13 mouse cellular contexts compared by ENCODE assay signal in the genomic region with DNA sequence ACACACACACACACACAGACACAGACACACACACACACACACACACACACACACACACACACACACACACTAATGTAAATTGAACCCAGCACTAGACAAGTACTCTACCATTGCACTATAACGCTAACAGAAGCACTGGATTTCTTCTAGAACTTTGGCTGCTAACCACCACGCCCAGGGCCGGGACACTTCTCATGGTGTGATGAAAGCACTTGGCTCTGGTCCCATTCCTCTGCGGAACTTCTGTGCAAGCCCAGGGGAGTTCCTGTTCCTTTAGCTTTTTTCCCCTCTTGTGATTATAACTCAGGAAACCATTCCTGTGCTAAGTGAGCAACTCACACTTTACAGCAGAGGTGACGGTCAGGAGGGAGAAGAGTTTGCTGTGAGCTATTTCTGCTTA. TPM values are rescaled to one million over a fixed set of nuclear protein-coding genes. Genes with fewer than 3 reads are reported as not detected.
DNase-seq lines count a peak whose midpoint lies in the region; ATAC-seq and TF ChIP-seq lines count a peak whose summit lies in the region.
"Had no signal": no experiment of that assay in that cellular context is flagged by ENCODE, and none has a peak within 500 bp of the region (broad histone marks: within the 10 kb centered on the region; RNA-seq: fewer than 3 reads in every experiment).

No protein-coding gene starts in this region.

- no peak for ATAC-seq in embryonic facial prominence, embryonic 14.5 days (ENCODE audit: low read depth)

- no peaks in the 10 kb centered on the region for H3K9me3 ChIP-seq in embryonic facial prominence, embryonic 14.5 days (ENCODE audit: control insufficient read depth, low read length)
- no peaks in the 10 kb centered on the region for H3K9me3 ChIP-seq in embryonic facial prominence, embryonic 10.5 days
- H3K9me3 ChIP-seq: heart, embryonic 15.5 days; limb, embryonic 13.5 days; neural tube, embryonic 12.5 days had no signal

- H3K9ac ChIP-seq in embryonic facial prominence, embryonic 14.5 days (ENCODE audit: low read depth, low read length), result no peak overlapping the region
- H3K9ac ChIP-seq: heart, embryonic 15.5 days; limb, embryonic 13.5 days; neural tube, embryonic 12.5 days had no signal

- TF ChIP-seq POLR2A in lung, adult 2 months (IDR thresholded peaks at IDR 0.05; ENCODE audit: borderline replicate concordance, extremely low read depth, low read depth, low read length), result no peak

- H3K36me3 ChIP-seq in embryonic facial prominence, embryonic 14.5 days (ENCODE audit: control insufficient read depth, insufficient read depth, low read length), result no peaks in the 10 kb centered on the region
- H3K36me3 ChIP-seq in embryonic facial prominence, embryonic 10.5 days (replicated peaks), result no peaks in the 10 kb centered on the region
- H3K36me3 ChIP-seq: heart, embryonic 15.5 days; limb, embryonic 13.5 days; neural tube, embryonic 12.5 days had no signal

- TF ChIP-seq CTCF in lung, adult 2 months (IDR thresholded peaks at IDR 0.05; ENCODE audit: insufficient read depth, low read length), result no peak

- 53% methylated on average over 5 of the region's 5 CpGs for WGBS in embryonic facial prominence, embryonic 14.5 days
- 82% methylated on average over 5 of the region's 5 CpGs for WGBS in embryonic facial prominence, embryonic 10.5 days
- 6% methylated on average over 5 of the region's 5 CpGs for WGBS in lung, adult 2 months

- no peaks in the 10 kb centered on the region; the same call in 1 of the 2 replicates for H3K4me1 ChIP-seq in embryonic facial prominence, embryonic 14.5 days (ENCODE audit: control insufficient read depth, insufficient read depth, low read length)
- H3K4me1 ChIP-seq in embryonic facial prominence, embryonic 10.5 days, result peaks cover 14% of the 10 kb centered on the region; the same call in 1 of the 2 replicates
- H3K4me1 ChIP-seq in lung, adult 2 months (ENCODE audit: control insufficient read depth, insufficient read depth, low read length), result peaks cover 10% of the 10 kb centered on the region
- H3K4me1 ChIP-seq: limb, embryonic 13.5 days had no signal

- no peak overlapping the region for H3K27ac ChIP-seq in embryonic facial prominence, embryonic 14.5 days (replicated peaks; ENCODE audit: low read depth, low read length)
- H3K27ac ChIP-seq in embryonic facial prominence, embryonic 10.5 days (replicated peaks), result no peak overlapping the region
- H3K27ac ChIP-seq: heart, embryonic 15.5 days; limb, embryonic 13.5 days; neural tube, embryonic 12.5 days; stomach, postnatal 0 days had no signal

- no peak overlapping the region for H3K4me2 ChIP-seq in embryonic facial prominence, embryonic 14.5 days (ENCODE audit: low read depth, low read length)
- H3K4me2 ChIP-seq: heart, embryonic 15.5 days; limb, embryonic 13.5 days; neural tube, embryonic 12.5 days had no signal

- H3K4me3 ChIP-seq in embryonic facial prominence, embryonic 14.5 days (ENCODE audit: low read depth, low read length), result no peak overlapping the region
- H3K4me3 ChIP-seq in embryonic facial prominence, embryonic 10.5 days, result no peak overlapping the region
- no peak overlapping the region for H3K4me3 ChIP-seq in lung, adult 2 months (replicated peaks; ENCODE audit: extremely low read depth, low read depth, low read length)
- H3K4me3 ChIP-seq: heart, embryonic 15.5 days; limb, embryonic 13.5 days; neural tube, embryonic 12.5 days had no signal

- H3K27me3 ChIP-seq in embryonic facial prominence, embryonic 14.5 days (replicated peaks; ENCODE audit: control insufficient read depth, insufficient read depth, low read length), result peaks cover 3% of the 10 kb centered on the region; the same call in 1 of the 2 replicates
- no peaks in the 10 kb centered on the region; the same call in 1 of the 2 replicates for H3K27me3 ChIP-seq in embryonic facial prominence, embryonic 10.5 days (replicated peaks; ENCODE audit: low read depth, poor library complexity, severe bottlenecking)

- peak; percentile 58 for DNase-seq in embryonic facial prominence, embryonic 14.5 days (ENCODE audit: low spot score)
- no peak for DNase-seq in embryonic facial prominence, embryonic 10.5 days (ENCODE audit: low spot score)
- DNase-seq in 416B (ENCODE audit: low read depth), result peak; percentile 47
- peak; percentile 77 for DNase-seq in heart, adult 8-10 months (ENCODE audit: low spot score)
- DNase-seq in lung, adult 2 months, result peak; percentile 36
- no peak for DNase-seq in urinary bladder, postnatal 4 days (ENCODE audit: low spot score in 2 of 2)
- DNase-seq in ovary, postnatal 14 days (ENCODE audit: low spot score), result no peak
- no peak for DNase-seq in spleen, adult 12 weeks (ENCODE audit: low spot score)
- DNase-seq: B cell, adult 2 months had no signal

RNA-seq across cellular contexts. Expression of a gene that starts 9.3 kb away (rescaled TPM):
- polyA plus RNA-seq in embryonic facial prominence, embryonic 14.5 days (2014; fragmentation: Nextera tagmentation; extraction: Ambion mirVana), result 1.5 and 1.6 TPM in 2 replicates
- not detected in 2 replicates for polyA plus RNA-seq in embryonic facial prominence, embryonic 10.5 days (2016; fragmentation: Nextera tagmentation; extraction: Ambion mirVana)
- 1 to 10 TPM in 1 of 4 experiments, under 1 TPM in 2, not detected in 1; 0.13 to 1.9 (median 0.37) TPM for total RNA-seq in heart, adult 8-10 months (2022)
- 14.5 and 18.5 TPM in 2 replicates for polyA plus RNA-seq in lung, adult 2 months (2012; rRNA removed)

Comparison
In these comparisons a context has a peak if more than half of its experiments do, and no peak if none do; other contexts are left out.
1. DNase-seq: peak in embryonic facial prominence, embryonic 14.5 days (single experiment), 416B (single experiment), heart, adult 8-10 months (single experiment) and lung, adult 2 months (single experiment); none in embryonic facial prominence, embryonic 10.5 days (single experiment), urinary bladder, postnatal 4 days (0 of 2), ovary, postnatal 14 days (single experiment) and spleen, adult 12 weeks (single experiment).